Mouse (Mus musculus): ENCODE results near the gene Smc2. TPM values are rescaled to one million over a fixed set of nuclear protein-coding genes. Genes with fewer than 3 reads are reported as not detected.

Smc2 gene
- total and polyA plus RNA-seq, 2 experiments from 2014 or later = 13.3 to 55.8 TPM

GRCm38 (mm10) chr4:52526464-52526863 is 87.4 kb downstream of the Smc2 start:
- ATAC-seq (peak; percentile 51; the same call in 1 of the 2 replicates), DNase-seq (ENCODE audit: low spot score) (no peak)
- H3K4me1 ChIP-seq (ENCODE audit: insufficient read depth, low read length) = no peaks in the 10 kb centered on the region
- TF ChIP-seq CTCF (IDR thresholded peaks at IDR 0.05; ENCODE audit: low read depth) = no peak
- no peaks in the 10 kb centered on the region for H3K27me3 ChIP-seq (ENCODE audit: insufficient read depth, low read length)
- H3K27ac ChIP-seq = no peak overlapping the region
- H3K36me3 ChIP-seq (ENCODE audit: insufficient read depth, low read length) = no peaks in the 10 kb centered on the region
- no peak overlapping the region for H3K4me2 ChIP-seq (ENCODE audit: low read depth, low read length)
- no peak overlapping the region for H3K4me3 ChIP-seq (ENCODE audit: low read length)
- 60% methylated on average over 5 of the region's 5 CpGs for WGBS
- H3K9ac ChIP-seq (replicated peaks; ENCODE audit: low read length) = no peak overlapping the region
- no peaks in the 10 kb centered on the region for H3K9me3 ChIP-seq (ENCODE audit: low read length)

GRCm38 (mm10) chr4:52530636-52531035 is 91.6 kb downstream of the Smc2 start:
- H3K4me1 ChIP-seq (ENCODE audit: insufficient read depth, low read length) = no peaks in the 10 kb centered on the region
- H3K9me3 ChIP-seq (ENCODE audit: low read length) = no peaks in the 10 kb centered on the region
- no peak for DNase-seq (ENCODE audit: low spot score)
- no peak for ATAC-seq
- H3K27me3 ChIP-seq (ENCODE audit: insufficient read depth, low read length) = no peaks in the 10 kb centered on the region
- WGBS = 81% methylated on average over 2 of the region's 2 CpGs
- H3K27ac ChIP-seq = no peak overlapping the region
- H3K4me2 ChIP-seq (ENCODE audit: low read depth, low read length) = no peak overlapping the region
- no peak overlapping the region for H3K4me3 ChIP-seq (ENCODE audit: low read length)
- no peak overlapping the region for H3K9ac ChIP-seq (replicated peaks; ENCODE audit: low read length)
- TF ChIP-seq CTCF (IDR thresholded peaks at IDR 0.05; ENCODE audit: low read depth) = no peak
- no peaks in the 10 kb centered on the region for H3K36me3 ChIP-seq (ENCODE audit: insufficient read depth, low read length)

Other genes starting within 250 kb of the Smc2 start
- gene Vma21-ps, start 58.0 kb downstream of the Smc2 start, total RNA-seq (2014; rRNA removed) = not detected in 2 replicates
- not detected in 2 replicates for gene Vma21-ps, start 58.0 kb downstream of the Smc2 start, polyA plus RNA-seq (2015; fragmentation: Nextera tagmentation; extraction: Ambion mirVana)
- gene Toporsl, start 157.0 kb downstream of the Smc2 start, total RNA-seq (2014; rRNA removed) = not detected in 2 replicates
- gene Toporsl, start 157.0 kb downstream of the Smc2 start, polyA plus RNA-seq (2015; fragmentation: Nextera tagmentation; extraction: Ambion mirVana) = not detected in 2 replicates